Comparison of ENCODE assay signal across 8 mouse cellular contexts in the genomic region with DNA sequence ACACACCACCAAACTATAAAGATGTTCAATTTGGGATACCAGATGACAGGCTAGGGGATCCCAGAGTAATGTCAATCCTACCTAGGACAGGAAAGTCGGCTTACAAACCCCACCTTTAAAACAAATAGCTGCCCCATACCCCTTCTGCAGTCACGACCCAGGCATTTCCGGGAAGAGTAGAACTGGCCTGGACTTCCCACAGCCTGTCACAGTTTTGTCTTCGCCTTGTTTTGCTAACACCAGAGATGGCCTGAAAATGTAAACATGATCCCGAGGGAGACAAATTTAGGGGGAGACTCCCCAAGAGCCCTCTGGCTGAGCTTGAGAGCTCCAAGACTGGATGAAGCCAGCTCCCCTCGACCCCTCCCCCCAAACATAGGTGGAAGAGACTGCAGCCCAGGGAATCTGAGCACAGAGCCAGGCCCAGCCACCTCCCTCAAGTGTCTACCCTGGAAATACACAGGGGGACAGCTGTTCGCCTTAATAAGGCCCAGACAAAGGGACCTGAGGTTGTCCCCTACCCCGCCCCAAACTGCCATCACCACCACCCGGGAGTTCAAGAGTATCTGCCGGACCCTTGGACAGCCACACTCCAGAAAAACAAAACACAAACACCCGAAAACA. TPM values are rescaled to one million over a fixed set of nuclear protein-coding genes. Genes with fewer than 3 reads are reported as not detected.
DNase-seq lines count a peak whose midpoint lies in the region; ATAC-seq and TF ChIP-seq lines count a peak whose summit lies in the region.

No protein-coding gene starts in this region.

- TF ChIP-seq CTCF in liver, embryonic 14.5 days (IDR thresholded peaks at IDR 0.05; ENCODE audit: low read depth), result no peak

- peaks cover 57% of the 10 kb centered on the region for H3K4me1 ChIP-seq in heart, embryonic 12.5 days (replicated peaks)
- H3K4me1 ChIP-seq in liver, embryonic 14.5 days (replicated peaks; ENCODE audit: control insufficient read depth in 2 of 2, insufficient read depth in 2 of 2, low read length in 1 of 2), result peaks cover 0 to 20% of the 10 kb centered on the region in 2 experiments; a peak in 3 of 4 replicates
- peaks cover 58% of the 10 kb centered on the region for H3K4me1 ChIP-seq in stomach, embryonic 14.5 days (ENCODE audit: control insufficient read depth, insufficient read depth, low read length)

- 19% methylated on average over 11 of the region's 11 CpGs for WGBS in heart, embryonic 12.5 days
- WGBS in liver, embryonic 14.5 days (ENCODE audit: insufficient replicate concordance), result 14% methylated on average over 11 of the region's 11 CpGs
- WGBS in stomach, embryonic 14.5 days, result 8% methylated on average over 11 of the region's 11 CpGs

- peak; percentile 9 for DNase-seq in thymus, postnatal 25 days
- DNase-seq in thymus, postnatal 10 days (ENCODE audit: low spot score in 2 of 2), result no peak
- DNase-seq in liver, embryonic 14.5 days (ENCODE audit: low read depth in 3 of 3, low spot score in 3 of 3), result no peak
- no peak for DNase-seq in urinary bladder, postnatal 10 days (ENCODE audit: low spot score)
- DNase-seq in adrenal gland, postnatal 4 days (ENCODE audit: low spot score in 2 of 2), result no peak
- DNase-seq in urinary bladder, postnatal 14 days (ENCODE audit: low spot score), result no peak

- no peak for ATAC-seq in heart, embryonic 12.5 days (ENCODE audit: insufficient number of reproducible peaks, low FRiP score)
- ATAC-seq in liver, embryonic 14.5 days (ENCODE audit: insufficient read depth), result no peak
- ATAC-seq in stomach, embryonic 14.5 days (ENCODE audit: insufficient number of reproducible peaks, insufficient read depth, low FRiP score, low read depth), result no peak

- H3K27me3 ChIP-seq in heart, embryonic 12.5 days (replicated peaks), result no peaks in the 10 kb centered on the region
- H3K27me3 ChIP-seq in liver, embryonic 14.5 days (ENCODE audit: control insufficient read depth, insufficient read depth, low read length), result peaks cover 10% of the 10 kb centered on the region
- no peaks in the 10 kb centered on the region for H3K27me3 ChIP-seq in stomach, embryonic 14.5 days (ENCODE audit: control insufficient read depth, insufficient read depth, low read length)

- H3K4me3 ChIP-seq in heart, embryonic 12.5 days, result peak overlapping the region; percentile 89
- peak overlapping the region; percentile 27 to 66 for H3K4me3 ChIP-seq in liver, embryonic 14.5 days (ENCODE audit: insufficient read depth in 1 of 2, low read depth in 2 of 2, low read length in 2 of 2)
- peak overlapping the region; percentile 97 for H3K4me3 ChIP-seq in stomach, embryonic 14.5 days (ENCODE audit: low read depth, low read length)

- peak overlapping the region; percentile 70 for H3K27ac ChIP-seq in heart, embryonic 12.5 days (ENCODE audit: poor library complexity, severe bottlenecking)
- H3K27ac ChIP-seq in liver, embryonic 14.5 days, result no peak overlapping the region
- peak overlapping the region; percentile 88; the same call in 1 of the 2 replicates for H3K27ac ChIP-seq in stomach, embryonic 14.5 days (ENCODE audit: low read length)

- no peaks in the 10 kb centered on the region for H3K9me3 ChIP-seq in heart, embryonic 12.5 days (replicated peaks)
- H3K9me3 ChIP-seq in liver, embryonic 14.5 days (ENCODE audit: control insufficient read depth, low read length), result no peaks in the 10 kb centered on the region
- H3K9me3 ChIP-seq in stomach, embryonic 14.5 days (ENCODE audit: control insufficient read depth, low read depth, low read length), result no peaks in the 10 kb centered on the region

- peak overlapping the region; percentile 96 for H3K4me2 ChIP-seq in heart, embryonic 12.5 days
- H3K4me2 ChIP-seq in liver, embryonic 14.5 days (ENCODE audit: low read depth), result peak overlapping the region; percentile 76
- peak overlapping the region; percentile 97 for H3K4me2 ChIP-seq in stomach, embryonic 14.5 days (replicated peaks; ENCODE audit: low read depth, low read length)

- TF ChIP-seq EP300 in liver, embryonic 14.5 days (IDR thresholded peaks at IDR 0.05; ENCODE audit: low read depth), result no peak

- H3K9ac ChIP-seq in heart, embryonic 12.5 days, result peak overlapping the region; percentile 95
- peak overlapping the region; percentile 23; the same call in 1 of the 2 replicates for H3K9ac ChIP-seq in liver, embryonic 14.5 days (replicated peaks)
- H3K9ac ChIP-seq in stomach, embryonic 14.5 days (replicated peaks; ENCODE audit: low read depth, low read length), result peak overlapping the region; percentile 98

- no peaks in the 10 kb centered on the region for H3K36me3 ChIP-seq in heart, embryonic 12.5 days
- H3K36me3 ChIP-seq in liver, embryonic 14.5 days (replicated peaks; ENCODE audit: control insufficient read depth, insufficient read depth, low read depth), result no peaks in the 10 kb centered on the region
- no peaks in the 10 kb centered on the region for H3K36me3 ChIP-seq in stomach, embryonic 14.5 days (ENCODE audit: control insufficient read depth, insufficient read depth, low read length)

RNA-seq across cellular contexts. Expression of gene Lrp5, which starts 1.3 kb away (rescaled TPM):
- 3.3 and 4.2 TPM in 2 replicates for polyA plus RNA-seq in heart, embryonic 12.5 days (2016; fragmentation: Nextera tagmentation; extraction: Ambion mirVana)
- polyA plus RNA-seq in liver, embryonic 14.5 days (2012; rRNA removed), result 6.8 and 7.4 TPM in 2 replicates
- 2.2 and 2.3 TPM in 2 replicates for polyA plus RNA-seq in liver, embryonic 14.5 days (2014; fragmentation: Nextera tagmentation; extraction: Ambion mirVana)
- polyA plus RNA-seq in stomach, embryonic 14.5 days (2014; fragmentation: Nextera tagmentation; extraction: Ambion mirVana), result 10.3 and 11.3 TPM in 2 replicates
- total RNA-seq in adrenal gland, postnatal 4 days (2021), result 100 to 1,000 TPM; 109 to 117 TPM

RNA-seq across cellular contexts. Expression of gene 1810055G02Rik, which starts 23.0 kb away (rescaled TPM):
- 25.7 and 26.7 TPM in 2 replicates for polyA plus RNA-seq in heart, embryonic 12.5 days (2016; fragmentation: Nextera tagmentation; extraction: Ambion mirVana)
- polyA plus RNA-seq in liver, embryonic 14.5 days (2012; rRNA removed), result 10.8 and 12.1 TPM in 2 replicates
- 10.8 and 11.0 TPM in 2 replicates for polyA plus RNA-seq in liver, embryonic 14.5 days (2014; fragmentation: Nextera tagmentation; extraction: Ambion mirVana)
- 37.4 and 44.3 TPM in 2 replicates for polyA plus RNA-seq in stomach, embryonic 14.5 days (2014; fragmentation: Nextera tagmentation; extraction: Ambion mirVana)
- total RNA-seq in adrenal gland, postnatal 4 days (2021), result 10 to 100 TPM; 23.7 to 23.9 TPM

Comparison
In these comparisons a context has a peak if more than half of its experiments do, and no peak if none do; other contexts are left out.
1. H3K4me3 ChIP-seq: peak in every context shown above with its lines; median percentile 97 in stomach, embryonic 14.5 days; 89 in heart, embryonic 12.5 days; 46 in liver, embryonic 14.5 days.
2. H3K9ac ChIP-seq: peak in every context shown above with its lines; median percentile 98 in stomach, embryonic 14.5 days; 95 in heart, embryonic 12.5 days; 23 in liver, embryonic 14.5 days.